Mouse (Mus musculus): Measurements from ENCODE around the gene Hspa1l. TPM values are rescaled to one million over a fixed set of nuclear protein-coding genes. Genes with fewer than 3 reads are reported as not detected.

Hspa1l gene
- polyA plus RNA-seq, 1 experiment from 2014 or later, result 0.57 TPM

- Histone ChIP-seq H3K36me3 (ENCODE audit: control insufficient read depth, insufficient read depth, low read length) (no peaks in the 10 kb centered on the region; the same call in 1 of the 2 replicates), H3K27ac (ENCODE audit: low read length) (peak overlapping the region; percentile 36), H3K9me3 (ENCODE audit: control insufficient read depth, low read length) (no peaks in the 10 kb centered on the region), H3K27me3 (replicated peaks; ENCODE audit: control insufficient read depth, insufficient read depth, low read length) (no peaks in the 10 kb centered on the region), H3K4me1 (ENCODE audit: control insufficient read depth, insufficient read depth, low read length) (peaks cover 26% of the 10 kb centered on the region), H3K4me3 (ENCODE audit: low read length) (no peak overlapping the region), H3K4me2 (ENCODE audit: low read depth, low read length) (no peak overlapping the region), H3K9ac (ENCODE audit: low read depth, low read length) (peak overlapping the region; percentile 41; the same call in 1 of the 2 replicates)
- ATAC-seq, result peak; percentile 64
- WGBS, result 60% methylated on average over 4 of the region's 4 CpGs
Measured at GRCm38 (mm10) chr17:35023756-35024155, 51.3 kb downstream of the Hspa1l start.

- no peaks in the 10 kb centered on the region; the same call in 1 of the 2 replicates for H3K36me3 ChIP-seq (ENCODE audit: control insufficient read depth, insufficient read depth, low read length)
- ATAC-seq, result no peak
- H3K27ac ChIP-seq (ENCODE audit: low read length), result no peak overlapping the region
- no peaks in the 10 kb centered on the region for H3K27me3 ChIP-seq (replicated peaks; ENCODE audit: control insufficient read depth, insufficient read depth, low read length)
- no peak overlapping the region for H3K4me3 ChIP-seq (ENCODE audit: low read length)
- peaks cover 26% of the 10 kb centered on the region for H3K4me1 ChIP-seq (ENCODE audit: control insufficient read depth, insufficient read depth, low read length)
- 70% methylated on average over 13 of the region's 13 CpGs for WGBS
- no peak overlapping the region for H3K4me2 ChIP-seq (ENCODE audit: low read depth, low read length)
- H3K9me3 ChIP-seq (ENCODE audit: control insufficient read depth, low read length), result no peaks in the 10 kb centered on the region
- H3K9ac ChIP-seq (ENCODE audit: low read depth, low read length), result peak overlapping the region; percentile 41; the same call in 1 of the 2 replicates
Measured at GRCm38 (mm10) chr17:35024261-35024660, 51.8 kb downstream of the Hspa1l start.

GRCm38 (mm10) chr17:35024691-35025488 is 52.4 kb downstream of the Hspa1l start:
- H3K4me1 ChIP-seq (ENCODE audit: control insufficient read depth, insufficient read depth, low read length), result peaks cover 28% of the 10 kb centered on the region
- H3K9ac ChIP-seq (ENCODE audit: low read depth, low read length), result 0 out of 2 replicates have a peak overlapping the region, but pooled peaks have one; percentile 41
- no peak for ATAC-seq
- H3K4me2 ChIP-seq (ENCODE audit: low read depth, low read length), result no peak overlapping the region
- no peaks in the 10 kb centered on the region for H3K9me3 ChIP-seq (ENCODE audit: control insufficient read depth, low read length)
- 73% methylated on average over 7 of the region's 10 CpGs for WGBS
- no peaks in the 10 kb centered on the region for H3K27me3 ChIP-seq (replicated peaks; ENCODE audit: control insufficient read depth, insufficient read depth, low read length)
- no peak overlapping the region for H3K27ac ChIP-seq (ENCODE audit: low read length)
- no peak overlapping the region for H3K4me3 ChIP-seq (ENCODE audit: low read length)
- H3K36me3 ChIP-seq (ENCODE audit: control insufficient read depth, insufficient read depth, low read length), result no peaks in the 10 kb centered on the region

GRCm38 (mm10) chr17:35026206-35026605 is 53.7 kb downstream of the Hspa1l start:
- peaks cover 25% of the 10 kb centered on the region for H3K4me1 ChIP-seq (ENCODE audit: control insufficient read depth, insufficient read depth, low read length)
- H3K9ac ChIP-seq (ENCODE audit: low read depth, low read length), result 0 out of 2 replicates have a peak overlapping the region, but pooled peaks have one; percentile 29
- WGBS, result 84% methylated on average over 5 of the region's 5 CpGs
- H3K36me3 ChIP-seq (ENCODE audit: control insufficient read depth, insufficient read depth, low read length), result no peaks in the 10 kb centered on the region
- H3K27me3 ChIP-seq (replicated peaks; ENCODE audit: control insufficient read depth, insufficient read depth, low read length), result no peaks in the 10 kb centered on the region
- H3K27ac ChIP-seq (ENCODE audit: low read length), result no peak overlapping the region
- no peak for ATAC-seq
- H3K4me2 ChIP-seq (ENCODE audit: low read depth, low read length), result peak overlapping the region; percentile 12; the same call in 1 of the 2 replicates
- H3K4me3 ChIP-seq (ENCODE audit: low read length), result no peak overlapping the region
- H3K9me3 ChIP-seq (ENCODE audit: control insufficient read depth, low read length), result no peaks in the 10 kb centered on the region

GRCm38 (mm10) chr17:35027277-35028068 is 55.0 kb downstream of the Hspa1l start, which contains the start of gene Sapcd1:
Gene Sapcd1, minus strand, starts transcription at chr17:35028016.
- peak within 1 kb of the TSS; percentile 78 for H3K27ac ChIP-seq (ENCODE audit: low read length)
- H3K4me3 ChIP-seq (ENCODE audit: low read length), result peak within 1 kb of the TSS; percentile 1
- 40% methylated on average over 13 of the region's 13 CpGs for WGBS
- peak; percentile 57 for ATAC-seq
- H3K9me3 ChIP-seq (ENCODE audit: control insufficient read depth, low read length), result no peaks in the 10 kb centered on the region
- H3K9ac ChIP-seq (ENCODE audit: low read depth, low read length), result peak within 1 kb of the TSS; percentile 34; the same call in 1 of the 2 replicates
- H3K36me3 ChIP-seq (ENCODE audit: control insufficient read depth, insufficient read depth, low read length), result no peaks in the 10 kb centered on the region
- peaks cover 15% of the 10 kb centered on the region for H3K4me1 ChIP-seq (ENCODE audit: control insufficient read depth, insufficient read depth, low read length)
- 0 out of 2 replicates have a peak within 1 kb of the TSS, but pooled peaks have one; percentile 3 for H3K4me2 ChIP-seq (ENCODE audit: low read depth, low read length)
- H3K27me3 ChIP-seq (replicated peaks; ENCODE audit: control insufficient read depth, insufficient read depth, low read length), result no peaks in the 10 kb centered on the region

- H3K9me3 ChIP-seq (ENCODE audit: control insufficient read depth, low read length), result no peaks in the 10 kb centered on the region
- H3K36me3 ChIP-seq (ENCODE audit: control insufficient read depth, insufficient read depth, low read length), result no peaks in the 10 kb centered on the region
- H3K4me1 ChIP-seq (ENCODE audit: control insufficient read depth, insufficient read depth, low read length), result peaks cover 15% of the 10 kb centered on the region
- WGBS, result 80% methylated on average over 2 of the region's 2 CpGs
- H3K4me3 ChIP-seq (ENCODE audit: low read length), result no peak overlapping the region
- H3K27me3 ChIP-seq (replicated peaks; ENCODE audit: control insufficient read depth, insufficient read depth, low read length), result no peaks in the 10 kb centered on the region
- H3K4me2 ChIP-seq (ENCODE audit: low read depth, low read length), result no peak overlapping the region
- no peak overlapping the region for H3K27ac ChIP-seq (ENCODE audit: low read length)
- ATAC-seq, result no peak
- no peak overlapping the region for H3K9ac ChIP-seq (ENCODE audit: low read depth, low read length)
Measured at GRCm38 (mm10) chr17:35028315-35028714, 55.8 kb downstream of the Hspa1l start.

Other genes with a start within 250 kb of the Hspa1l start
- 0.83 and 0.92 TPM in 2 replicates for gene C4b, start 228.8 kb upstream of the Hspa1l start, polyA plus RNA-seq (2015; fragmentation: Nextera tagmentation; extraction: Ambion mirVana)
- gene Cyp21a1, start 168.1 kb upstream of the Hspa1l start, polyA plus RNA-seq (2015; fragmentation: Nextera tagmentation; extraction: Ambion mirVana), result 0.06 and 15.4 TPM in 2 replicates
- 24.0 and 26.5 TPM in 2 replicates for gene Stk19, start 135.8 kb upstream of the Hspa1l start, polyA plus RNA-seq (2015; fragmentation: Nextera tagmentation; extraction: Ambion mirVana)
- gene Dxo, start 135.7 kb upstream of the Hspa1l start, polyA plus RNA-seq (2015; fragmentation: Nextera tagmentation; extraction: Ambion mirVana), result 53.6 and 59.0 TPM in 2 replicates
- gene Skiv2l, start 122.5 kb upstream of the Hspa1l start, polyA plus RNA-seq (2015; fragmentation: Nextera tagmentation; extraction: Ambion mirVana), result 39.2 and 44.9 TPM in 2 replicates
- 104 TPM in 2 replicates for gene Nelfe, start 122.3 kb upstream of the Hspa1l start, polyA plus RNA-seq (2015; fragmentation: Nextera tagmentation; extraction: Ambion mirVana)
- gene Cfb, start 110.2 kb upstream of the Hspa1l start, polyA plus RNA-seq (2015; fragmentation: Nextera tagmentation; extraction: Ambion mirVana), result 95.8 and 107 TPM in 2 replicates
- 1.5 and 1.7 TPM in 2 replicates for gene Zbtb12, start 93.2 kb upstream of the Hspa1l start, polyA plus RNA-seq (2015; fragmentation: Nextera tagmentation; extraction: Ambion mirVana)
- gene Gm20547, start 90.7 kb upstream of the Hspa1l start, polyA plus RNA-seq (2015; fragmentation: Nextera tagmentation; extraction: Ambion mirVana), result not detected in 2 replicates
- gene C2, start 74.4 kb upstream of the Hspa1l start, polyA plus RNA-seq (2015; fragmentation: Nextera tagmentation; extraction: Ambion mirVana), result 26.5 and 36.0 TPM in 2 replicates
- gene Ehmt2, start 74.2 kb upstream of the Hspa1l start, polyA plus RNA-seq (2015; fragmentation: Nextera tagmentation; extraction: Ambion mirVana), result 59.8 and 61.9 TPM in 2 replicates
- 108 and 134 TPM in 2 replicates for gene Slc44a4, start 58.2 kb upstream of the Hspa1l start, polyA plus RNA-seq (2015; fragmentation: Nextera tagmentation; extraction: Ambion mirVana)
- gene Neu1, start 41.5 kb upstream of the Hspa1l start, polyA plus RNA-seq (2015; fragmentation: Nextera tagmentation; extraction: Ambion mirVana), result 226 and 301 TPM in 2 replicates
- 0.22 and 0.24 TPM in 2 replicates for gene Hspa1b, start 13.5 kb upstream of the Hspa1l start, polyA plus RNA-seq (2015; fragmentation: Nextera tagmentation; extraction: Ambion mirVana)
- not detected in 2 replicates for gene Gm20481, start 2.8 kb upstream of the Hspa1l start, polyA plus RNA-seq (2015; fragmentation: Nextera tagmentation; extraction: Ambion mirVana)
- 6.3 and 6.6 TPM in 2 replicates for gene Hspa1a, start 547 bp upstream of the Hspa1l start, polyA plus RNA-seq (2015; fragmentation: Nextera tagmentation; extraction: Ambion mirVana)
- gene Lsm2, start 9.2 kb downstream of the Hspa1l start, polyA plus RNA-seq (2015; fragmentation: Nextera tagmentation; extraction: Ambion mirVana), result 159 and 181 TPM in 2 replicates
- gene Vars, start 28.3 kb downstream of the Hspa1l start, polyA plus RNA-seq (2015; fragmentation: Nextera tagmentation; extraction: Ambion mirVana), result 112 and 119 TPM in 2 replicates
- 0.18 and 0.27 TPM in 2 replicates for gene Vwa7, start 43.9 kb downstream of the Hspa1l start, polyA plus RNA-seq (2015; fragmentation: Nextera tagmentation; extraction: Ambion mirVana)
- 11.3 TPM in 2 replicates for gene Sapcd1, start 55.3 kb downstream of the Hspa1l start, polyA plus RNA-seq (2015; fragmentation: Nextera tagmentation; extraction: Ambion mirVana)
- gene Msh5, start 74.0 kb downstream of the Hspa1l start, polyA plus RNA-seq (2015; fragmentation: Nextera tagmentation; extraction: Ambion mirVana), result 3.6 and 4.4 TPM in 2 replicates
- 405 and 416 TPM in 2 replicates for gene Clic1, start 77.3 kb downstream of the Hspa1l start, polyA plus RNA-seq (2015; fragmentation: Nextera tagmentation; extraction: Ambion mirVana)
- 146 and 170 TPM in 2 replicates for gene Ddah2, start 86.3 kb downstream of the Hspa1l start, polyA plus RNA-seq (2015; fragmentation: Nextera tagmentation; extraction: Ambion mirVana)
- gene Ly6g6c, start 92.7 kb downstream of the Hspa1l start, polyA plus RNA-seq (2015; fragmentation: Nextera tagmentation; extraction: Ambion mirVana), result 0.24 TPM in 1 of 2 replicates, not detected in the other
- gene Mpig6b, start 93.5 kb downstream of the Hspa1l start, polyA plus RNA-seq (2015; fragmentation: Nextera tagmentation; extraction: Ambion mirVana), result 0.37 and 0.40 TPM in 2 replicates
- 3.4 and 3.8 TPM in 2 replicates for gene Ly6g6e, start 104.2 kb downstream of the Hspa1l start, polyA plus RNA-seq (2015; fragmentation: Nextera tagmentation; extraction: Ambion mirVana)
- 4.3 and 5.6 TPM in 2 replicates for gene Ly6g6d, start 105.4 kb downstream of the Hspa1l start, polyA plus RNA-seq (2015; fragmentation: Nextera tagmentation; extraction: Ambion mirVana)
- gene Ly6g6f, start 112.9 kb downstream of the Hspa1l start, polyA plus RNA-seq (2015; fragmentation: Nextera tagmentation; extraction: Ambion mirVana), result 0.16 and 0.23 TPM in 2 replicates
- gene Abhd16a, start 116.6 kb downstream of the Hspa1l start, polyA plus RNA-seq (2015; fragmentation: Nextera tagmentation; extraction: Ambion mirVana), result 107 and 108 TPM in 2 replicates
- not detected in 2 replicates for gene Ly6g5c, start 135.6 kb downstream of the Hspa1l start, polyA plus RNA-seq (2015; fragmentation: Nextera tagmentation; extraction: Ambion mirVana)
- gene Ly6g5b, start 142.7 kb downstream of the Hspa1l start, polyA plus RNA-seq (2015; fragmentation: Nextera tagmentation; extraction: Ambion mirVana), result 0.56 and 0.66 TPM in 2 replicates
- 16.8 and 21.3 TPM in 2 replicates for gene Gpank1, start 148.8 kb downstream of the Hspa1l start, polyA plus RNA-seq (2015; fragmentation: Nextera tagmentation; extraction: Ambion mirVana)
- gene Csnk2b, start 149.3 kb downstream of the Hspa1l start, polyA plus RNA-seq (2015; fragmentation: Nextera tagmentation; extraction: Ambion mirVana), result 246 and 254 TPM in 2 replicates
- gene D17H6S53E, start 153.7 kb downstream of the Hspa1l start, polyA plus RNA-seq (2015; fragmentation: Nextera tagmentation; extraction: Ambion mirVana), result 15.4 and 18.3 TPM in 2 replicates
- gene Apom, start 159.3 kb downstream of the Hspa1l start, polyA plus RNA-seq (2015; fragmentation: Nextera tagmentation; extraction: Ambion mirVana), result 9.4 and 20.2 TPM in 2 replicates
- gene Bag6, start 162.5 kb downstream of the Hspa1l start, polyA plus RNA-seq (2015; fragmentation: Nextera tagmentation; extraction: Ambion mirVana), result 37.5 and 41.3 TPM in 2 replicates
- 103 TPM in 2 replicates for gene Prrc2a, start 192.2 kb downstream of the Hspa1l start, polyA plus RNA-seq (2015; fragmentation: Nextera tagmentation; extraction: Ambion mirVana)
- gene Aif1, start 203.4 kb downstream of the Hspa1l start, polyA plus RNA-seq (2015; fragmentation: Nextera tagmentation; extraction: Ambion mirVana), result 17.4 and 19.4 TPM in 2 replicates
- gene Lst1, start 215.7 kb downstream of the Hspa1l start, polyA plus RNA-seq (2015; fragmentation: Nextera tagmentation; extraction: Ambion mirVana), result 16.9 and 17.1 TPM in 2 replicates
- 4.4 and 4.7 TPM in 2 replicates for gene Ltb, start 221.7 kb downstream of the Hspa1l start, polyA plus RNA-seq (2015; fragmentation: Nextera tagmentation; extraction: Ambion mirVana)
- 0.18 and 0.23 TPM in 2 replicates for gene Tnf, start 229.3 kb downstream of the Hspa1l start, polyA plus RNA-seq (2015; fragmentation: Nextera tagmentation; extraction: Ambion mirVana)
- 0.99 and 1.2 TPM in 2 replicates for gene Lta, start 232.6 kb downstream of the Hspa1l start, polyA plus RNA-seq (2015; fragmentation: Nextera tagmentation; extraction: Ambion mirVana)
- gene Gm16181, start 248.1 kb downstream of the Hspa1l start, polyA plus RNA-seq (2015; fragmentation: Nextera tagmentation; extraction: Ambion mirVana), result 0.29 and 0.46 TPM in 2 replicates

All from intestine, embryonic 16.5 days (tissue).